Mouse (Mus musculus): ENCODE results near the gene Cmtm7. TPM values are rescaled to one million over a fixed set of nuclear protein-coding genes. Genes with fewer than 3 reads are reported as not detected.

Gene Cmtm7
- polyA plus RNA-seq, 1 experiment from 2014 or later: 82.0 TPM

DNA sequence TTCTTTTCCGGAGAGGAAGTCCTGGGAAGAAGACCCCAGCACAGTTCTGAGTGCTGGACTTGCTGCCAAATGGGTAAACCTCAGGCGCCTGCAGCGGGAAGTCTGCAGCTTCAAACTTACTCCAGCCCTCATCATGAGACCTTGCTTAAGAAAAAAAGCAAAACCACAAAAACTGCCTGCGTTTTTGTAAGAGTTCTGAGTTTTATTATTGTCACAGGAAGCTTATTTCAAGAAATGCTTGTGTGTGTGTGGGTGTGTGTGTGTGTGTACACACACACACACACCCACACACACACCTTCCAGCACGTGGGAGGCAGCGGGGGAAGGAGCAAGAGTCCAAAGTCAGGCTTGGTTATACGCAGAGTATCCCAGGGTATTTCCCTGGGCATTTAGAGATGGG is 23.4 kb downstream of the Cmtm7 start:
- H3K4me3 ChIP-seq: no peak overlapping the region
- H3K36me3 ChIP-seq: peaks cover 44% of the 10 kb centered on the region
- no peak overlapping the region for H3K9ac ChIP-seq
- no peaks in the 10 kb centered on the region for H3K9me3 ChIP-seq
- H3K4me1 ChIP-seq: peaks cover 1% of the 10 kb centered on the region; the same call in 1 of the 2 replicates
- ATAC-seq (ENCODE audit: insufficient number of reproducible peaks, insufficient read depth, low FRiP score, low TSS enrichment): no peak
- H3K27me3 ChIP-seq: no peaks in the 10 kb centered on the region
- 85% methylated on average over 7 of the region's 7 CpGs for WGBS
- no peak overlapping the region for H3K27ac ChIP-seq
- no peak overlapping the region for H3K4me2 ChIP-seq (replicated peaks)

- peak overlapping the region; percentile 86 for H3K4me2 ChIP-seq (replicated peaks)
- peak; percentile 78; the same call in 1 of the 2 replicates for ATAC-seq (ENCODE audit: insufficient number of reproducible peaks, insufficient read depth, low FRiP score, low TSS enrichment)
- H3K27ac ChIP-seq: peak overlapping the region; percentile 60; the same call in 1 of the 2 replicates
- H3K4me3 ChIP-seq: peak overlapping the region; percentile 50
- no peaks in the 10 kb centered on the region for H3K27me3 ChIP-seq
- H3K9ac ChIP-seq: peak overlapping the region; percentile 60
- WGBS: 7% methylated on average over 34 of the region's 36 CpGs
- peaks cover 25% of the 10 kb centered on the region for H3K36me3 ChIP-seq
- no peaks in the 10 kb centered on the region for H3K9me3 ChIP-seq
- H3K4me1 ChIP-seq: peaks cover 6% of the 10 kb centered on the region; the same call in 1 of the 2 replicates
Measured at GRCm38 (mm10) chr9:114752863-114753484, 28.7 kb downstream of the Cmtm7 start.

- no peaks in the 10 kb centered on the region for H3K27me3 ChIP-seq
- no peak overlapping the region for H3K4me3 ChIP-seq
Measured at GRCm38 (mm10) chr9:114752311-114752710, 29.3 kb downstream of the Cmtm7 start.

DNA sequence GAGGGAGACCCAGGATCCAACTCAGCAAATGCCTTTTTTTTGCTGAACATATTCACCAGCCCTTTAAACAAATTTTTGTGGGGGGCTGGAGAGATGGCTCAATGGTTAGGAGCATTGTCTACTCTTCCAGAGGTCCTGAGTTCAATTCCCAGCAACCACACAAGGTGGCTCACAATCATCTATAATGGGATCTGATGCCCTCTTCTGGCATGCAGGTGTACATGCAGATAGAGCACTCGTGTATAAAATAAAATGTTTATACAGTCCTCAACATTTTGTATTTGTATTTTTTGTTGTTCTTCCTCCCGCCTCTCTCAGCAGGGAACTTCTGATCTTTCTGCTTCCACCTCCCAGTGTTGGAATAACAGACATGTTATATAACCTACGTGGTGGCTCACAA is 30.1 kb downstream of the Cmtm7 start:
- no peak overlapping the region for H3K4me2 ChIP-seq (replicated peaks)
- 83% methylated on average over 3 of the region's 3 CpGs for WGBS
- peaks cover 30% of the 10 kb centered on the region for H3K36me3 ChIP-seq

More at GRCm38 (mm10) chr9:114752311-114752710, 29.3 kb downstream of the Cmtm7 start:
- no peak for ATAC-seq (ENCODE audit: insufficient number of reproducible peaks, insufficient read depth, low FRiP score, low TSS enrichment)
- Histone ChIP-seq H3K4me1 (peaks cover 6% of the 10 kb centered on the region; the same call in 1 of the 2 replicates), H3K36me3 (peaks cover 31% of the 10 kb centered on the region), H3K27ac (no peak overlapping the region), H3K9me3 (no peaks in the 10 kb centered on the region), H3K9ac (peak overlapping the region; percentile 60; the same call in 1 of the 2 replicates), H3K4me2 (replicated peaks) (no peak overlapping the region)
- WGBS: 73% methylated on average over 9 of the region's 9 CpGs

GRCm38 (mm10) chr9:114747466-114747865 is 34.2 kb downstream of the Cmtm7 start:
- ATAC-seq (ENCODE audit: insufficient number of reproducible peaks, insufficient read depth, low FRiP score, low TSS enrichment): no peak
- Histone ChIP-seq H3K36me3 (peaks cover 35% of the 10 kb centered on the region), H3K27me3 (no peaks in the 10 kb centered on the region), H3K9ac (no peak overlapping the region), H3K4me2 (replicated peaks) (no peak overlapping the region), H3K9me3 (no peaks in the 10 kb centered on the region), H3K4me1 (no peaks in the 10 kb centered on the region), H3K4me3 (no peak overlapping the region), H3K27ac (no peak overlapping the region)
- 86% methylated on average over 12 of the region's 12 CpGs for WGBS

More for the DNA sequence above, 30.1 kb downstream of the Cmtm7 start:
- Histone ChIP-seq H3K9ac (no peak overlapping the region), H3K27ac (no peak overlapping the region), H3K9me3 (no peaks in the 10 kb centered on the region), H3K27me3 (no peaks in the 10 kb centered on the region), H3K4me1 (peaks cover 6% of the 10 kb centered on the region; the same call in 1 of the 2 replicates), H3K4me3 (no peak overlapping the region)
- ATAC-seq (ENCODE audit: insufficient number of reproducible peaks, insufficient read depth, low FRiP score, low TSS enrichment): no peak

GRCm38 (mm10) chr9:114747012-114747411 is 34.6 kb downstream of the Cmtm7 start:
- 90% methylated on average over 10 of the region's 10 CpGs for WGBS
- no peak for ATAC-seq (ENCODE audit: insufficient number of reproducible peaks, insufficient read depth, low FRiP score, low TSS enrichment)
- no peak overlapping the region for H3K4me3 ChIP-seq
- no peaks in the 10 kb centered on the region for H3K9me3 ChIP-seq
- peaks cover 35% of the 10 kb centered on the region for H3K36me3 ChIP-seq
- no peaks in the 10 kb centered on the region for H3K4me1 ChIP-seq
- no peaks in the 10 kb centered on the region for H3K27me3 ChIP-seq
- no peak overlapping the region for H3K4me2 ChIP-seq (replicated peaks)
- H3K27ac ChIP-seq: no peak overlapping the region
- H3K9ac ChIP-seq: no peak overlapping the region

- 72% methylated on average over 4 of the region's 4 CpGs for WGBS
Measured at GRCm38 (mm10) chr9:114745654-114746053, 36.0 kb downstream of the Cmtm7 start.

DNA sequence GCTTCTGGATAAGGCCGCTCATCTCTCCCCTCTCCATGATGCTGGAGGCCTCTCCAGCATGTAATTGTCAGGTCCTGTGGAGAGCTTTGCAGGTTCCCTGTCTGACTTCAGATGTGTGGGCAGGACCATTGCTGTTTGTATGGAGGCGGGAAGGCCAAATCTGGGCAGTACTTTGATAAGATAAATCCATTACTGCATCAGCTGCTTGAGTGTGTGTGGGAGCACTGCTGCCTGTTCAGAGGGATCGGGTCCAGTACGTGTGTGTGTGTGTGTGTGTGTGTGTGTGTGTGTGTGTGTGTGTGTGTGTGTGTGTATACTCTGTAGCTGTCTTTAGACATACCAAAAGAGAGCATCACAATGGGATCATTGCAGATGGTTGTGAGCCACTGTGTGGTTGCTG is 36.5 kb downstream of the Cmtm7 start:
- no peak overlapping the region for H3K4me3 ChIP-seq
- H3K36me3 ChIP-seq: peaks cover 39% of the 10 kb centered on the region
- ATAC-seq (ENCODE audit: insufficient number of reproducible peaks, insufficient read depth, low FRiP score, low TSS enrichment): no peak
- H3K9me3 ChIP-seq: no peaks in the 10 kb centered on the region
- H3K9ac ChIP-seq: no peak overlapping the region
- H3K27ac ChIP-seq: no peak overlapping the region
- H3K4me1 ChIP-seq: no peaks in the 10 kb centered on the region
- 92% methylated on average over 4 of the region's 4 CpGs for WGBS
- no peaks in the 10 kb centered on the region for H3K27me3 ChIP-seq
- H3K4me2 ChIP-seq (replicated peaks): no peak overlapping the region

More at GRCm38 (mm10) chr9:114745654-114746053, 36.0 kb downstream of the Cmtm7 start:
- no peaks in the 10 kb centered on the region for H3K9me3 ChIP-seq
- no peak for ATAC-seq (ENCODE audit: insufficient number of reproducible peaks, insufficient read depth, low FRiP score, low TSS enrichment)
- H3K4me3 ChIP-seq: no peak overlapping the region
- H3K36me3 ChIP-seq: peaks cover 35% of the 10 kb centered on the region
- H3K4me2 ChIP-seq (replicated peaks): no peak overlapping the region
- no peaks in the 10 kb centered on the region for H3K4me1 ChIP-seq
- no peak overlapping the region for H3K9ac ChIP-seq
- H3K27ac ChIP-seq: no peak overlapping the region
- H3K27me3 ChIP-seq: no peaks in the 10 kb centered on the region

- ATAC-seq (ENCODE audit: insufficient number of reproducible peaks, insufficient read depth, low FRiP score, low TSS enrichment): no peak
- Histone ChIP-seq H3K27ac (no peak overlapping the region), H3K9me3 (no peaks in the 10 kb centered on the region), H3K36me3 (peaks cover 35% of the 10 kb centered on the region), H3K4me1 (no peaks in the 10 kb centered on the region), H3K9ac (no peak overlapping the region), H3K27me3 (no peaks in the 10 kb centered on the region), H3K4me2 (replicated peaks) (no peak overlapping the region), H3K4me3 (no peak overlapping the region)
- WGBS: 88% methylated on average over 2 of the region's 2 CpGs
Measured at GRCm38 (mm10) chr9:114742731-114743130, 38.9 kb downstream of the Cmtm7 start.

GRCm38 (mm10) chr9:114740336-114740735 is 41.3 kb downstream of the Cmtm7 start:
- no peaks in the 10 kb centered on the region for H3K9me3 ChIP-seq
- H3K27ac ChIP-seq: no peak overlapping the region
- peaks cover 19% of the 10 kb centered on the region for H3K36me3 ChIP-seq
- H3K4me3 ChIP-seq: no peak overlapping the region
- no peak overlapping the region for H3K9ac ChIP-seq
- ATAC-seq (ENCODE audit: insufficient number of reproducible peaks, insufficient read depth, low FRiP score, low TSS enrichment): no peak
- no peaks in the 10 kb centered on the region for H3K27me3 ChIP-seq
- 88% methylated on average over 9 of the region's 9 CpGs for WGBS
- H3K4me2 ChIP-seq (replicated peaks): no peak overlapping the region
- peaks cover 5% of the 10 kb centered on the region; the same call in 1 of the 2 replicates for H3K4me1 ChIP-seq

DNA sequence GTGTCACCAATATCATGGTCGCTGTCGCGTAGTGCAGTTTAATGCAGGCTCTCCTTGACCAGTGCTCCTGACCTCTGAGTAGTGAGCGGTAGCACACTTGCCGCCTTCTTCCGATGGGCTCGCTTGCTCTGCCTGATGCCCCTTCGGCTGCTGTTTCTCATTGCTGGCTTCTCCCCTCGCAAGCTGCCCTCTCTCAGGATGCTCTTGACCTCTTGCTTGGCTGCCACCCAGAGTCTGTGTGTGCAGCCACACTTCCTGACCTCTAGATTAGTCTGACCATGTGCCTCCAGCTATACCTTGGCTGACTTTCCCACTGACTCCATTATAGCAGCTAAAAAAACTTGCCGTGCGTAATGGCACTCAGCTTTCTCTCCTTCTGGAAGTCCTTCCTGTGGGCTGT is 45.2 kb downstream of the Cmtm7 start:
- Histone ChIP-seq H3K9me3 (no peaks in the 10 kb centered on the region), H3K4me2 (replicated peaks) (no peak overlapping the region), H3K4me3 (no peak overlapping the region), H3K36me3 (peaks cover 7% of the 10 kb centered on the region; the same call in 1 of the 2 replicates), H3K27ac (no peak overlapping the region), H3K4me1 (peaks cover 18% of the 10 kb centered on the region), H3K9ac (no peak overlapping the region), H3K27me3 (no peaks in the 10 kb centered on the region)
- 49% methylated on average over 11 of the region's 11 CpGs for WGBS
- no peak; the same call in 1 of the 2 replicates for ATAC-seq (ENCODE audit: insufficient number of reproducible peaks, insufficient read depth, low FRiP score, low TSS enrichment)

DNA sequence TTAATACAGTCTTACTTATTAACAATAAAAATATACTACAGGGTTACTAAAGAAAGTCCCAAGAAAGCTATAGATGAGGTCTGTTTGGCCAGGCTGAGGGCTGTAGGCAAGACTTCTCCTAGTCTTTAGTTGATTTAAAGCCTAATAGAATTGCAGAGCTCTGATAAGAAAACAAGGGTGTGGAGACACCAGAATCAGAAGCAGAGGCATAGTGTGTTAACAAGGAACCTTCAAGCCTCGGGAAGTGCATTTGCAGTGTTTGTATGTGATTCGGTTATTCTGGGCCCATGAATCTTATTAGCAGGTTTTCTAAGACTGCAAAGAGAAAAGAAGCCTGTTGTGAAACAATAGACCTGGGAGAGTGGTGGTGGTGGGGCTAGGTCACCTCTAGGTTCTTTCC is 48.4 kb downstream of the Cmtm7 start:
- ATAC-seq (ENCODE audit: insufficient number of reproducible peaks, insufficient read depth, low FRiP score, low TSS enrichment): no peak
- H3K9me3 ChIP-seq: no peaks in the 10 kb centered on the region
- H3K27ac ChIP-seq: no peak overlapping the region
- H3K4me3 ChIP-seq: no peak overlapping the region
- 85% methylated on average over 2 of the region's 2 CpGs for WGBS
- peaks cover 18% of the 10 kb centered on the region for H3K4me1 ChIP-seq
- no peak overlapping the region for H3K4me2 ChIP-seq (replicated peaks)
- H3K36me3 ChIP-seq: peaks cover 3% of the 10 kb centered on the region; the same call in 1 of the 2 replicates
- H3K27me3 ChIP-seq: no peaks in the 10 kb centered on the region
- no peak overlapping the region for H3K9ac ChIP-seq
